Mouse (Mus musculus): Measurements from ENCODE around the gene Olfr372.
"Not testable (repeated sequence)": the region's sequence is repeated elsewhere in the genome, so short reads cannot be mapped to it uniquely, and the experiment has no call there.

Olfr372 gene

GRCm38 (mm10) chr8:72099377-72100103 is 58.5 kb downstream of the Olfr372 start:
- not testable (repeated sequence) for DNase-seq (ENCODE audit: low read depth)

GRCm38 (mm10) chr8:72105165-72105564 is 64.1 kb downstream of the Olfr372 start:
- DNase-seq (ENCODE audit: low read depth): no peak

DNA sequence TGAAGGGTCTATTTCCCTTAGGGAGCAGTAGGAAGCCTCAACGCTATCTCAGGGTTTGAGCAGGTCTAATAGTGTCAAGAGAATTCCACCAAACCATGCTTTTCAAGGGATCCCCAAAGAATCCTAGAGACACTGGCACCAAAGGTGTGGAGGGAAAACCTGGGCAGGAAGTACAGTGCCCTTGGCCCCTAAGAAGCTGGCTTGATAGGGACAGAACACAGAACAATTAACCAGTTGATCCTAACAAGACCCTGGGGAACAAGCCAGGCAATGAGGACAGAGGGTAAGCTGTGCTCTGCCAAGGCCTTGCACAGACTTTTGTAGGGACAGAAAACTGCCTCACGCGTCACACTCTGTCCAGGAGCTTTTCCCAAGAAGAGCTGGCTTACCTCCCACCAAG is 65.7 kb downstream of the Olfr372 start, which contains the start of gene Olfr374:
Gene Olfr374 (plus strand): TSS at position 301 of the 400 bp plus-strand sequence.
- no peak for DNase-seq (ENCODE audit: low read depth)

Data from c-Kit-positive CD71-negative TER-119-negative erythroid progenitor cells, embryonic 14.5 days (primary cell).